Mouse (Mus musculus) 3134 (cell line): ENCODE measurements around the gene Tmem62.
"Not testable (repeated sequence)": the region's sequence is repeated elsewhere in the genome, so short reads cannot be mapped to it uniquely, and the experiment has no call there.

Experiments used
- DNase-seq: peaks from one replicate; pipeline ENCODE4 v3.0.0-alpha.2; 2011; ENCODE audit warnings: low spot score; ENCODE audit not compliant: insufficient read length; ENCODE audit errors: extremely low read depth

The Tmem62 gene

GRCm38 (mm10) chr2:120991196-120991595, 14.4 kb downstream of the Tmem62 start:
- DNase-seq = no peak

DNA sequence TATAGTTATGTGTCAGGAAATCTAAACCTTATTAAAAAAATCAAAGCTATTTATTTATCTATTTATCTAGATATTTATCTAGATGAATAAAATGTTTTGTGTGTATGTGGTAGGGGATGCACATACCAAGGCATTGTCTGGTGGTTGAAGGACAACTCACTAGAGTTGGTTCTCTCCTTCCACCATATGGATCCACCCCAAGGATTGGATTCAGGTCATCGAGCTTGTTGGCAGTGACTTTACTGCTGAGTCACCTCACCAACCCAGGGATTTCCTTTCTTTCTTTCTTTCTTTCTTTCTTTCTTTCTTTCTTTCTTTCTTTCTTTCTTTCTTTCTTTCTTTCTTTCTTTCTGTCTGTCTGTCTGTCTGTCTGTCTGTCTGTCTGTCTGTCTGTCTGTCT, 19.8 kb downstream of the Tmem62 start:
- not testable (repeated sequence) for DNase-seq

DNA sequence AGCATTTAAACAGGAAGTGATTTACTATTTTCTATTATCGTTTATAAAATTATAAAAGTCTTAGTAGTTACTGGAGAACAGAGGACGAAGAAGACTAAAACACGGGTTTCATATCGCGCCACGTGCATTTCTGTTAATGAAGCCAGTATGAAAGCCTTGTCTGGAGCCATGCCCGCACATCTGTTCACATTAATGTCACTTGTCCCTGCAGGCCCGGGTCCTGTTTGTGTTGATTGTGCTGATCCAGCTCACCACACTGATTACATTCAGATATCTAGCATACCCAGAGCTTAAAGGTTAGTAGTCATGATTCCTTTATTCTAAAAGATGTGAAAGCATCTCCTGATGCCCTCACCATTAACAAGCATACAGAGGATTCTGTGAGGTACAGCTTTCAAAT, 22.0 kb downstream of the Tmem62 start:
- no peak for DNase-seq

DNA sequence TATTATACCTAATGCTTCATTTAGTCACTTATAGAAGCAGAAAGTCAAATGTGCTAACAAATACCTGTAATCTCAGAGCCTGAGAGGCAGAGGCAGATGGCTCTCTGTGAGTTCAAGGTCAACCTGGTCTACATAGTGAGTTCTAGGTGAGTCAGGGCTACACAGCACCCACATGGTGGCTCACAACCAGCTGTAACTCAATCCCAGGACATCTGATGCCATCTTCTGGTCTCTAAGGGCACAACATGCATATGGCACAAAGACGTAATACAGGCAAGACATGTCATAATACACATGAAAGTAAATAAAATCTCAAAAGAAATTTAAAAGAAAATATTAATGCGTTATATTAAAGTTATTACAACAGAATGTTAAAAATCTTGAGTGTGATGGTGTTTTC, 26.8 kb downstream of the Tmem62 start:
- peak; percentile 13 for DNase-seq

- no peak for DNase-seq
These were observed 27.4 kb downstream of the Tmem62 start for GRCm38 (mm10) chr2:121004018-121004811.

DNA sequence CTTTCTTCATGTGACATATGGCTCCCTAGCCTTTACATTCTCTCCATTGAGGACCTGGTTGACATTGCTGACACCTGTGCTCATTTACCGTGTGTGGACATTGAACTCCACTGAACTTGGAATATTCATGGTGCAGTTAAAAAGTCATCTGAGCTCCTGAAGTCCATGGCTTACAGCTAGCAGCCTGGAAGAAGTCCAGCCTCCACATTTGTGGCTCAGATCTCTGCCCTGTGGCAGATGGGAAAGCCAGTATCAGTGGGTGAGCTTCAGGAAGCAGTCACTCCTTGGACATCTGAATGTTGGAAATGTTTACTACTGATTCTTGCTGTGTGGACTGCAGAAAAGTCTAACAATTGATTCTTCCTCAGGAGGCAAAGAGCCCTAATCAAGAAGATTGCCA, 30.2 kb downstream of the Tmem62 start:
- no peak for DNase-seq

- peak; percentile 90 for DNase-seq
These were observed 31.3 kb downstream of the Tmem62 start, which contains the start of gene Ccndbp1 for GRCm38 (mm10) chr2:121007925-121008663. Gene Ccndbp1 (plus strand): TSS chr2:121008403.

- no peak for DNase-seq
These were observed 31.8 kb downstream of the Tmem62 start for GRCm38 (mm10) chr2:121008664-121009007.

GRCm38 (mm10) chr2:121009071-121009677, 32.4 kb downstream of the Tmem62 start:
- no peak for DNase-seq

- DNase-seq = no peak
These were observed 35.9 kb downstream of the Tmem62 start for GRCm38 (mm10) chr2:121012676-121013075.

- no peak for DNase-seq
These were observed 38.7 kb downstream of the Tmem62 start for GRCm38 (mm10) chr2:121015507-121015906.

DNA sequence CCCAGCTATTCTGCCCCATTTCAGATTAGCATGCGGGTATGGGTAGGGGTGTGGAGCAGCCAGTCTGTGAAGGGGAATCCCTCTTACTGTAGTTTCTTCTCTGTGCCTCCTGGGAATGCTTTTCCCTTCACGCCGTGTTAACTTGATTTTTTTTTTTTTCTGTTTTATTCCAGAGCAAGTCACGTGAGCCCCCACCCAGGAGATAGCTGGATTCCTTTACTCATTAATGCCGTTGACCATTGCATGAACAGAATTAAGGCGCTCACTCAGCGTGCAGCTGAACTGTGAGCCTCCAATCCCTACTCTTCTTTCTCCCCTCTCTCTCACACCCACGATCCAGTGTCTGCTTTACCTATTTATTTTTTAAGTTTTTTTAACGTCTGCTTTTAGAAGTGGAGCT, 39.4 kb downstream of the Tmem62 start:
- DNase-seq = no peak

GRCm38 (mm10) chr2:121017151-121017550, 40.3 kb downstream of the Tmem62 start:
- no peak for DNase-seq

DNA sequence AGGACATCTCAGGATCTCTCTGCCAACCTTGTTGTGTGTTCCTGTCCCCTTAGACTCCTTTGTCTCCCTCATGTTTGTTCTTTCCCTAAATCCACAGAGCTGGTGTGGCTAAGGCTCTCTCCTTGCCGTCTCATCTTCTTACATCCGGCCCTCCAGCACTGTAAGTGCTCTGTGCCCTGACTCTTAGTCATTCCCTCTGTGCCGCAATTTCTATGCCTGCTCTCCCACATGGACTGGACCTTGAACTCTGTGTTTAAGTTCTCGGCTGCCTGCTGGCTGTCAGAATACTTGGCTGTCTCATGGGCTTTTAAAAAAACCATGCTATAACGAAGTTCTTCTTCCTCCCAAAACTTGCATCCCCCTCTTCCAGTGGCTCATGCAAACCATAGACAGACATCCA, 46.1 kb downstream of the Tmem62 start:
- peak; percentile 31 for DNase-seq

GRCm38 (mm10) chr2:121036733-121037341, 60.0 kb downstream of the Tmem62 start, which contains the start of gene Epb42:
Gene Epb42 (minus strand): TSS chr2:121037072.
- no peak for DNase-seq

- DNase-seq = not testable (repeated sequence)
These were observed 62.0 kb downstream of the Tmem62 start for GRCm38 (mm10) chr2:121038851-121039250.

- DNase-seq = no peak
These were observed 62.6 kb downstream of the Tmem62 start for GRCm38 (mm10) chr2:121039382-121039781.

DNA sequence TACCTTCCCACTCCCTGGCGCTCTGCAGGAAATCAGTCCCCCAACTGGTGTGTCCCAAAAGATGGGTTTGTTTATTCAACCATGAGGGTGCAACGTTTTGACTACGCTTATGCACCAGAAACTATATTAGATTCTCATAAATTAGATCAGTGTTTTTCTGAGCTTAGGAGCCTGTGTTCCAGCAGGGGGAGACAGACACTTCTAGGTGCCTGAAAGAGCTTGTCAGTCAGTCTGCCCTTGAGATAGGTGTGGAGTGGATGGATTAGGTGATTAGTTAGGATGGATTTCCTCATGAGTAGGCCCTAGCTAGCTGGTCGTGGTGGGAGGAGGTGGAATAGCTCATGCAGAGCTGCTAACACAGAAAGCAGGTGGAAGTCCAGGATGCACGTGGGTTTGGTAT, 64.3 kb downstream of the Tmem62 start:
- DNase-seq = no peak

- no peak for DNase-seq
These were observed 68.8 kb downstream of the Tmem62 start for GRCm38 (mm10) chr2:121045653-121046052.

DNA sequence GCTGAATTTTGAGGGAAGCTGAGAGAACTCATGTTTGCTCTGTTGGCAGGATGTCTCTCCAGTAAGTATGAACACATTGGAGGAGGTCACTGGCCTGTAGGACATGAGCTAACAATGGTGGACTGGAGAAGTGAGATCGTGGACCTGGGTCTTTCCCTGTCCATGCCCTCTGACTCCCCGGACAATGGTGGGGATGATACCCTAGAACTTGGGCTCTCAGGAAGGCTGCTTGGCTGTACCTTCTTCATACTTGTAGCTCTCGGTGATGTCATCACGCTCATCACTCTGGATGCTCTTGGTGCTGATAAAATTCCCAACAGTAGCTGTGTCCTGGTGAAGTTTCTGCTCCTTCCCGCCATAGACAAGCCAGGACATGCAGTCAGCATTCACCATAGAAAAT, 75.4 kb downstream of the Tmem62 start:
- DNase-seq = no peak

DNA sequence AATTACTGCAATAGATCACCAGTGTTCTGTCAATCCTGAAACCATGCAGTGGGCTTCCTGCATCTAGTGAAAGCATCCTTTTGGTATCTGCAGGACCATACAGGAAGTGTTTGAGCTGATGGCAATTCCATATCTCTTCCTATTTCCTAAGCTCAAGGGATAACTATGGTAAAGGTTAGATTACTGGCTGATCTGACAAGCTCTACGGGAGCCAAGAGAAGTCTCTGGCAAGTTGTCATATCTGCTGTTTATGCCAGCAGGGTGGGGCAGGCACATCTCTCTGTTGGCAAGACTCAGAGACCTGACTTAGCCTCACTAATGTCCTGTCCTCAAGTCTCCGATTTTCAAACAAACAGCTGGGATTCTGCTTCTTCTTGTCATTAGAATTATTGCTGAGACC, 77.2 kb downstream of the Tmem62 start:
- DNase-seq = no peak
